Mouse (Mus musculus) heart, embryonic 12.5 days (tissue): ENCODE data around the gene Acvr1c. TPM values are rescaled to one million over a fixed set of nuclear protein-coding genes. Genes with fewer than 3 reads are reported as not detected.

ENCODE experiments used
- ATAC-seq: fragments of 200-750 bp; cut with Nextera tagmentation; 2 replicates; pipeline ENCODE4 v1.8.0; 2017; ENCODE audit warnings: moderate TSS enrichment, moderate library complexity; ENCODE audit not compliant: insufficient number of reproducible peaks, low FRiP score
- H3K27ac ChIP-seq: fragments of 300-500 bp; sonication (generic); 2 replicates; pipeline ENCODE4 v1.5.1; 2016; ENCODE audit warnings: mild to moderate bottlenecking, moderate library complexity; ENCODE audit not compliant: poor library complexity, severe bottlenecking
- H3K27me3 ChIP-seq: fragments of 300-500 bp; sonication (generic); replicated peaks from 2 replicates; pipeline ENCODE4 v1.6.1; 2016; ENCODE audit warnings: mild to moderate bottlenecking, moderate library complexity
- H3K36me3 ChIP-seq: fragments of 300-500 bp; sonication (generic); 2 replicates; pipeline ENCODE4 v1.6.1; 2016; ENCODE audit warnings: mild to moderate bottlenecking, moderate library complexity
- H3K4me1 ChIP-seq: fragments of 300-500 bp; sonication (generic); replicated peaks from 2 replicates; pipeline ENCODE4 v1.6.1; 2016; ENCODE audit warnings: mild to moderate bottlenecking
- H3K4me2 ChIP-seq: fragments of 300-500 bp; sonication (generic); 2 replicates; pipeline ENCODE4 v1.6.1; 2016; ENCODE audit warnings: mild to moderate bottlenecking, moderate library complexity
- H3K4me3 ChIP-seq: fragments of 300-500 bp; sonication (generic); 2 replicates; pipeline ENCODE4 v1.5.1; 2016; ENCODE audit warnings: mild to moderate bottlenecking
- H3K9ac ChIP-seq: fragments of 300-500 bp; sonication (generic); 2 replicates; pipeline ENCODE4 v1.6.1; 2016; ENCODE audit warnings: mild to moderate bottlenecking, moderate library complexity
- H3K9me3 ChIP-seq: fragments of 300-500 bp; sonication (generic); replicated peaks from 2 replicates; pipeline ENCODE4 v1.6.1; 2016; ENCODE audit warnings: mild to moderate bottlenecking, moderate library complexity
- WGBS: fragments of 180-500 bp; shearing (Covaris S2); methylation state at CpG from one replicate; pipeline ENCODE4 v1.1.7; 2016; 5-methylcytosine and 5-hydroxymethylcytosine counted together
- polyA plus RNA-seq: library from polyadenylated mRNA; unstranded; fragments of >200 nt; fragmentation: Nextera tagmentation; extraction: Ambion mirVana; gene quantifications from 2 replicates; pipeline ENCODE4 v1.2.1, GENCODE M21; 2016

Acvr1c gene
- 2.1 and 2.5 TPM in 2 replicates for polyA plus RNA-seq

GRCm38 (mm10) chr2:58357414-58358131, at the start of gene Acvr1c:
Gene Acvr1c, minus strand, starts transcription at chr2:58357895.
- under 1% methylated on average over 58 of the region's 65 CpGs for WGBS
- H3K9ac ChIP-seq, result peak within 1 kb of the TSS; percentile 69
- H3K4me2 ChIP-seq, result peak within 1 kb of the TSS; percentile 100

GRCm38 (mm10) chr2:58403481-58403880, 45.8 kb upstream of the Acvr1c start:
- WGBS, result 74% methylated on average over 2 of the region's 2 CpGs
- ATAC-seq, result no peak
- no peak overlapping the region for H3K4me2 ChIP-seq

More at GRCm38 (mm10) chr2:58357414-58358131, at the start of gene Acvr1c:
- Histone ChIP-seq H3K4me1 (peaks cover 6% of the 10 kb centered on the region), H3K4me3 (peak within 1 kb of the TSS; percentile 66), H3K9me3 (no peaks in the 10 kb centered on the region), H3K27ac (no peak within 1 kb of the TSS), H3K27me3 (peaks cover 16% of the 10 kb centered on the region), H3K36me3 (no peaks in the 10 kb centered on the region)
- peak; percentile 82 for ATAC-seq

GRCm38 (mm10) chr2:58388601-58389000, 30.9 kb upstream of the Acvr1c start:
- H3K36me3 ChIP-seq, result no peaks in the 10 kb centered on the region
- no peaks in the 10 kb centered on the region for H3K27me3 ChIP-seq
- H3K4me2 ChIP-seq, result no peak overlapping the region
- WGBS, result 80% methylated on average over 7 of the region's 7 CpGs
- H3K4me3 ChIP-seq, result no peak overlapping the region
- no peaks in the 10 kb centered on the region for H3K9me3 ChIP-seq
- no peaks in the 10 kb centered on the region for H3K4me1 ChIP-seq
- no peak overlapping the region for H3K9ac ChIP-seq
- no peak overlapping the region for H3K27ac ChIP-seq
- no peak for ATAC-seq

More at GRCm38 (mm10) chr2:58403481-58403880, 45.8 kb upstream of the Acvr1c start:
- H3K9ac ChIP-seq, result no peak overlapping the region
- H3K4me1 ChIP-seq, result no peaks in the 10 kb centered on the region
- no peaks in the 10 kb centered on the region for H3K27me3 ChIP-seq
- no peaks in the 10 kb centered on the region for H3K36me3 ChIP-seq
- H3K4me3 ChIP-seq, result no peak overlapping the region
- H3K27ac ChIP-seq, result no peak overlapping the region
- no peaks in the 10 kb centered on the region for H3K9me3 ChIP-seq

GRCm38 (mm10) chr2:58380020-58380419, 22.3 kb upstream of the Acvr1c start:
- H3K27me3 ChIP-seq, result no peaks in the 10 kb centered on the region
- WGBS, result 74% methylated on average over 5 of the region's 5 CpGs
- no peak overlapping the region for H3K4me3 ChIP-seq
- no peaks in the 10 kb centered on the region for H3K4me1 ChIP-seq
- H3K36me3 ChIP-seq, result no peaks in the 10 kb centered on the region
- H3K9me3 ChIP-seq, result no peaks in the 10 kb centered on the region
- H3K9ac ChIP-seq, result no peak overlapping the region
- no peak overlapping the region for H3K4me2 ChIP-seq
- no peak overlapping the region for H3K27ac ChIP-seq
- no peak for ATAC-seq

GRCm38 (mm10) chr2:58379475-58379874, 21.8 kb upstream of the Acvr1c start:
- ATAC-seq, result no peak
- Histone ChIP-seq H3K4me1 (no peaks in the 10 kb centered on the region), H3K4me3 (no peak overlapping the region), H3K36me3 (no peaks in the 10 kb centered on the region), H3K9me3 (no peaks in the 10 kb centered on the region; the same call in 1 of the 2 replicates), H3K27ac (no peak overlapping the region), H3K27me3 (no peaks in the 10 kb centered on the region), H3K4me2 (no peak overlapping the region), H3K9ac (no peak overlapping the region)
- 79% methylated on average over 1 of the region's 1 CpGs for WGBS

- H3K9me3 ChIP-seq, result no peaks in the 10 kb centered on the region; the same call in 1 of the 2 replicates
- H3K4me2 ChIP-seq, result no peak overlapping the region
- no peak for ATAC-seq
- H3K36me3 ChIP-seq, result no peaks in the 10 kb centered on the region
- H3K4me3 ChIP-seq, result no peak overlapping the region
- no peaks in the 10 kb centered on the region for H3K27me3 ChIP-seq
- H3K9ac ChIP-seq, result no peak overlapping the region
- no peaks in the 10 kb centered on the region for H3K4me1 ChIP-seq
- H3K27ac ChIP-seq, result no peak overlapping the region
- WGBS, result 78% methylated on average over 9 of the region's 9 CpGs
Observed at GRCm38 (mm10) chr2:58377417-58378130, 19.9 kb upstream of the Acvr1c start.

- ATAC-seq, result no peak
- Histone ChIP-seq H3K4me1 (no peaks in the 10 kb centered on the region), H3K9ac (no peak overlapping the region), H3K4me2 (no peak overlapping the region), H3K27ac (no peak overlapping the region), H3K36me3 (no peaks in the 10 kb centered on the region), H3K4me3 (no peak overlapping the region), H3K9me3 (no peaks in the 10 kb centered on the region), H3K27me3 (no peaks in the 10 kb centered on the region)
- WGBS, result 69% methylated on average over 3 of the region's 3 CpGs
Observed at GRCm38 (mm10) chr2:58366196-58366595, 8.5 kb upstream of the Acvr1c start.

- Histone ChIP-seq H3K9ac (no peak overlapping the region), H3K27me3 (peaks cover 12% of the 10 kb centered on the region), H3K4me1 (peaks cover 6% of the 10 kb centered on the region), H3K36me3 (no peaks in the 10 kb centered on the region), H3K9me3 (no peaks in the 10 kb centered on the region), H3K27ac (no peak overlapping the region), H3K4me3 (no peak overlapping the region), H3K4me2 (no peak overlapping the region)
- ATAC-seq, result no peak
- WGBS, result 81% methylated on average over 3 of the region's 3 CpGs
Observed at GRCm38 (mm10) chr2:58361361-58362046, 3.8 kb upstream of the Acvr1c start.

GRCm38 (mm10) chr2:58358132-58358460, 401 bp upstream of the Acvr1c start:
- no peak for ATAC-seq
- no peaks in the 10 kb centered on the region for H3K9me3 ChIP-seq
- H3K4me3 ChIP-seq, result peak overlapping the region; percentile 66
- peak overlapping the region; percentile 69; the same call in 1 of the 2 replicates for H3K9ac ChIP-seq
- peak overlapping the region; percentile 100 for H3K4me2 ChIP-seq
- no peak overlapping the region for H3K27ac ChIP-seq
- no peaks in the 10 kb centered on the region for H3K36me3 ChIP-seq
- H3K27me3 ChIP-seq, result peaks cover 16% of the 10 kb centered on the region
- peaks cover 6% of the 10 kb centered on the region for H3K4me1 ChIP-seq
- WGBS, result 17% methylated on average over 3 of the region's 3 CpGs

GRCm38 (mm10) chr2:58357068-58357413, 654 bp downstream of the Acvr1c start:
- ATAC-seq, result no peak; the same call in 1 of the 2 replicates
- Histone ChIP-seq H3K4me2 (peak overlapping the region; percentile 100), H3K9me3 (no peaks in the 10 kb centered on the region), H3K4me1 (peaks cover 6% of the 10 kb centered on the region), H3K27me3 (peaks cover 16% of the 10 kb centered on the region), H3K27ac (no peak overlapping the region), H3K9ac (peak overlapping the region; percentile 69), H3K4me3 (peak overlapping the region; percentile 66), H3K36me3 (no peaks in the 10 kb centered on the region)
- WGBS, result 4% methylated on average over 7 of the region's 7 CpGs

- no peak overlapping the region for H3K27ac ChIP-seq
- peaks cover 16% of the 10 kb centered on the region for H3K27me3 ChIP-seq
- H3K4me3 ChIP-seq, result no peak overlapping the region
- peaks cover 6% of the 10 kb centered on the region for H3K4me1 ChIP-seq
- 62% methylated on average over 3 of the region's 3 CpGs for WGBS
- H3K4me2 ChIP-seq, result no peak overlapping the region
- no peak for ATAC-seq
- H3K9ac ChIP-seq, result no peak overlapping the region
- no peaks in the 10 kb centered on the region for H3K36me3 ChIP-seq
- no peaks in the 10 kb centered on the region for H3K9me3 ChIP-seq
Observed at GRCm38 (mm10) chr2:58354389-58354788, 3.3 kb downstream of the Acvr1c start.
